Mouse (Mus musculus): Measurements from ENCODE around the gene Cyp2j7. TPM values are rescaled to one million over a fixed set of nuclear protein-coding genes. Genes with fewer than 3 reads are reported as not detected.
"Not testable (repeated sequence)": the region's sequence is repeated elsewhere in the genome, so short reads cannot be mapped to it uniquely, and the experiment has no call there.

The Cyp2j7 gene
- not detected in 2 replicates for polyA plus RNA-seq (2012; ENCODE audit: insufficient read depth, insufficient read length, missing spikeins)

- no peak for TF ChIP-seq CTCF (IDR thresholded peaks at IDR 0.05; ENCODE audit: low read depth, low read length)
- TF ChIP-seq POLR2A (IDR thresholded peaks at IDR 0.05; ENCODE audit: borderline replicate concordance, low read depth, low read length), result no peak
- no peak within 1 kb of the TSS for H3K27ac ChIP-seq (ENCODE audit: insufficient read depth, low read depth, low read length)
- no peaks in the 10 kb centered on the region for H3K4me1 ChIP-seq (ENCODE audit: control insufficient read depth, insufficient read depth, low read length)
- no peak within 1 kb of the TSS for H3K4me3 ChIP-seq (ENCODE audit: insufficient read depth, low read length)
These were observed at the start of gene Cyp2j7 for GRCm38 (mm10) chr4:96236559-96236958. Cyp2j7 (minus strand) TSS chr4:96236659.

GRCm38 (mm10) chr4:96276896-96277295 is 40.4 kb upstream of the Cyp2j7 start:
- not testable (repeated sequence) for H3K27ac ChIP-seq (ENCODE audit: insufficient read depth, low read depth, low read length); H3K4me1 ChIP-seq (ENCODE audit: control insufficient read depth, insufficient read depth, low read length); H3K4me3 ChIP-seq (ENCODE audit: insufficient read depth, low read length)

- TF ChIP-seq CTCF (IDR thresholded peaks at IDR 0.05; ENCODE audit: low read depth, low read length) (no peak), POLR2A (IDR thresholded peaks at IDR 0.05; ENCODE audit: borderline replicate concordance, low read depth, low read length) (no peak)
- Histone ChIP-seq H3K4me3 (ENCODE audit: insufficient read depth, low read length) (no peak overlapping the region), H3K4me1 (ENCODE audit: control insufficient read depth, insufficient read depth, low read length) (no peaks in the 10 kb centered on the region), H3K27ac (ENCODE audit: insufficient read depth, low read depth, low read length) (no peak overlapping the region)
These were observed 37.4 kb upstream of the Cyp2j7 start for GRCm38 (mm10) chr4:96273907-96274306.

DNA sequence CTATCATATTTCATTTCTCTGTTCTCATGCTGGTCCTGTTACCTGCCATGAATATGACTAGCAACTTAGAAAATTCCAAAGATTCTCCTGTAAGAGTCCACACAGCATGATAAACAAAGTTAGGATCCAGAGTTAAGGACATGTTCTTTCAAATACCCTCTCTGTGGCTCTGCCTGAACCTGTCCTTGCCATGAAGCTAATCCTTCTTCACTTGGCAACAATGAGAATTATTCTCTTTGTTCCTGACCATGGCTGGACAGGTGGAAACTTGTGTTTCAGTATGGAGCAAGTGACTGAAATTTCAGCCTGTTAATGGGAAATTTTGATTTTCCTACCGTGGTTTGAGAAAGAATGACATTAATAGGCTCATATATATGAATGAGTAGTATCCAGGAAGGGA is 39.8 kb downstream of the Cyp2j7 start:
- Histone ChIP-seq H3K4me3 (ENCODE audit: insufficient read depth, low read length) (no peak overlapping the region), H3K27ac (ENCODE audit: insufficient read depth, low read depth, low read length) (no peak overlapping the region), H3K4me1 (ENCODE audit: control insufficient read depth, insufficient read depth, low read length) (no peaks in the 10 kb centered on the region)
- no peak for TF ChIP-seq CTCF (IDR thresholded peaks at IDR 0.05; ENCODE audit: low read depth, low read length)
- no peak for TF ChIP-seq POLR2A (IDR thresholded peaks at IDR 0.05; ENCODE audit: borderline replicate concordance, low read depth, low read length)

- H3K4me1 ChIP-seq (ENCODE audit: control insufficient read depth, insufficient read depth, low read length); H3K4me3 ChIP-seq (ENCODE audit: insufficient read depth, low read length); H3K27ac ChIP-seq (ENCODE audit: insufficient read depth, low read depth, low read length): not testable (repeated sequence)
These were observed 47.1 kb downstream of the Cyp2j7 start for GRCm38 (mm10) chr4:96189321-96189720.

- H3K4me3 ChIP-seq (ENCODE audit: insufficient read depth, low read length); H3K4me1 ChIP-seq (ENCODE audit: control insufficient read depth, insufficient read depth, low read length); H3K27ac ChIP-seq (ENCODE audit: insufficient read depth, low read depth, low read length): not testable (repeated sequence)
These were observed 47.8 kb downstream of the Cyp2j7 start for GRCm38 (mm10) chr4:96188671-96189070.

GRCm38 (mm10) chr4:96188146-96188545 is 48.3 kb downstream of the Cyp2j7 start:
- not testable (repeated sequence) for H3K4me1 ChIP-seq (ENCODE audit: control insufficient read depth, insufficient read depth, low read length); H3K27ac ChIP-seq (ENCODE audit: insufficient read depth, low read depth, low read length); H3K4me3 ChIP-seq (ENCODE audit: insufficient read depth, low read length)

- not testable (repeated sequence) for H3K27ac ChIP-seq (ENCODE audit: insufficient read depth, low read depth, low read length); H3K4me1 ChIP-seq (ENCODE audit: control insufficient read depth, insufficient read depth, low read length); H3K4me3 ChIP-seq (ENCODE audit: insufficient read depth, low read length)
These were observed 51.7 kb downstream of the Cyp2j7 start for GRCm38 (mm10) chr4:96184716-96185115.

DNA sequence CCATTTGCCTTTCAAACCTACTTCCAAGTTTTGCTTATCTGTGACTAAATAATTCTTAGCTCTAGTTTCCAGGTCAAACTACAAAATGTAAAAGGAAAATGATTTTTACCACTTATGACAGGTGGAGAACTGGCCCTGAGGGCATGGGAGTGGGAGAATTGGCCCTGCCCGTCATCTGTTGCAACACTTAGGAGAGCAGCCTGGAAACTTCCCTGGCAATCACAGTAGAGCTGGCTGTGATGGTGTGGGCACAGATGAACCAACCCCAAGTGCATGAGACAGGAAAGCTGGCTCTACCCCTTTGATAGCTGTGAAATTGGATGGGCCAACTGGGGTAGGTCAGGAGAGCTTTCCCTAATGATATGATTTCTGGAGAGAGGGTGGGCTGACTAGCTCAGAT is 73.6 kb downstream of the Cyp2j7 start:
- Histone ChIP-seq H3K4me3 (ENCODE audit: insufficient read depth, low read length) (no peak overlapping the region), H3K4me1 (ENCODE audit: control insufficient read depth, insufficient read depth, low read length) (no peaks in the 10 kb centered on the region), H3K27ac (ENCODE audit: insufficient read depth, low read depth, low read length) (no peak overlapping the region)
- TF ChIP-seq CTCF (IDR thresholded peaks at IDR 0.05; ENCODE audit: low read depth, low read length), result no peak
- no peak for TF ChIP-seq POLR2A (IDR thresholded peaks at IDR 0.05; ENCODE audit: borderline replicate concordance, low read depth, low read length)

DNA sequence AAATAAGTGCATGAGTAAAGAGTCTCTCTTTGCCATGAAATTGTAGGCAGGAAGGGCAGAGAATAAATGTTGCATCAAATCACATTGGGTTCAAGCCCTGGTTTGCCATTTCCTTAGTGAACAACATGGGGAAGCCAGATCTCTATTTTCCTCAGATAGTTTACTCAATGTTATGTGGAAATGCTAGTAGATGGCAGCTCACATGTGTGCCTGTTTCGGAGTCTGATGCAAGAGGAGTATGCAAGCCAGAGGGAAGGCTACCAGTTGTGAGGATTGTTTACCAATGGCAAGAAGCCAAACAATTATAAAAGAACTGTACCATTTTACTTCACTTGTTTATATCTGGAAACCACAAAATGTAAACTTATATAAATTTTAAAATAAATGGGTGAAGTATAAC is 74.9 kb downstream of the Cyp2j7 start:
- Histone ChIP-seq H3K4me3 (ENCODE audit: insufficient read depth, low read length) (no peak overlapping the region), H3K4me1 (ENCODE audit: control insufficient read depth, insufficient read depth, low read length) (no peaks in the 10 kb centered on the region), H3K27ac (ENCODE audit: insufficient read depth, low read depth, low read length) (no peak overlapping the region)
- TF ChIP-seq POLR2A (IDR thresholded peaks at IDR 0.05; ENCODE audit: borderline replicate concordance, low read depth, low read length) (no peak), CTCF (IDR thresholded peaks at IDR 0.05; ENCODE audit: low read depth, low read length) (no peak)

Other genes starting within 250 kb of the Cyp2j7 start
- gene Cyp2j13, start 159.1 kb downstream of the Cyp2j7 start, polyA plus RNA-seq (2012; ENCODE audit: insufficient read depth, insufficient read length, missing spikeins), result not detected in 2 replicates
- not detected in 2 replicates for gene Cyp2j12, start 95.5 kb downstream of the Cyp2j7 start, polyA plus RNA-seq (2012; ENCODE audit: insufficient read depth, insufficient read length, missing spikeins)
- not detected in 2 replicates for gene Cyp2j11, start 112.0 kb upstream of the Cyp2j7 start, polyA plus RNA-seq (2012; ENCODE audit: insufficient read depth, insufficient read length, missing spikeins)

Data from bone marrow macrophage, adult 2 months (primary cell).